Mouse (Mus musculus) heart, adult 9 months (tissue): Measurements from ENCODE around the gene Map3k14.
"Not testable (repeated sequence)": the region's sequence is repeated elsewhere in the genome, so short reads cannot be mapped to it uniquely, and the experiment has no call there.

Source experiments
- DNase-seq, 2 experiments: peaks; one replicate each; pipeline ENCODE4 v3.0.0; 2022; ENCODE audit warnings: low spot score in 2 of 2

Map3k14 gene

DNA sequence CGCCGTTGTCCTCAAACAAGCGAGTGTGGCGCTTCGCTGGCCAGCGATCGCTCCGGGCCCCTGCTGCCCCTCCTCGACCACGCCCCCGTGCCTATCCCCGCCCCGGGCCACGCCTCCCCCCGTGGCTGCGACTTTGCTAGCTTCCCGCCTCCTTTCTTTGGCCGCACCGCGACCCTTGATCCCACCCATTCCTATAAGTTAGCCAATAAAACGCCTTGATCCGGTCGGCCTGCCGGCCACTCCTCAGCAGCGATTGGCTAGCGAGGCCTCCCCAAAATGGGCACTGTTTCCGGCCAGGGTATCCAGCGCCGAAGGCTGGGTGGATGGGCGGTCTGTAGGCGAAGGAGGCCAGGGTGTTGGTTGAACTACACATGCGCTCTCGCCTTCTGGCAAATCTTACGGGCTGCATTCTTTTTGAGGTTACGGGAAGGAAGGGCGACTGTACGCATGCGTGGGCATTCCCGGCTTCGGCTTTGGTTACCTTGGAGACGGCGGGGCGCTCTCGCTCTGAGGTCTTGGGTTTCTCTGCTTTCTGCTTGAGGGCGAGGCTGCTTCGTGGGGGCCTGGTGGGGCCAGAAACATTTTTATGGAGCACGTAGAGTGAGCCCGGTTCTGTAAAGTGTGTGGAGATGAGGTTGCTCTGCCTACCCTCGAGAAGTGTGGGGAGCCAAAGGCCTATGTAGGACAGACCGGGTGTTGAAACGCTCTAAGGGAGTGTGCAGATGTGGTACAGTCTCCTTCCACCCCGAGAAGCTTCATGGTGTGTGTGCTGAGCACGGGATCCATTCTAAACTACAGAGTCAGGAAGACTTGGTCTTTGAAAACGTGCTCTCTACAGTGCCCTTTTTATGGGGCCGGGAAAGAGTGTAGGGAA, at the start of gene Map3k14:
Gene Map3k14 (minus strand): TSS at position 127 of the 874 bp plus-strand sequence.
- DNase-seq: peak; percentile 100

DNA sequence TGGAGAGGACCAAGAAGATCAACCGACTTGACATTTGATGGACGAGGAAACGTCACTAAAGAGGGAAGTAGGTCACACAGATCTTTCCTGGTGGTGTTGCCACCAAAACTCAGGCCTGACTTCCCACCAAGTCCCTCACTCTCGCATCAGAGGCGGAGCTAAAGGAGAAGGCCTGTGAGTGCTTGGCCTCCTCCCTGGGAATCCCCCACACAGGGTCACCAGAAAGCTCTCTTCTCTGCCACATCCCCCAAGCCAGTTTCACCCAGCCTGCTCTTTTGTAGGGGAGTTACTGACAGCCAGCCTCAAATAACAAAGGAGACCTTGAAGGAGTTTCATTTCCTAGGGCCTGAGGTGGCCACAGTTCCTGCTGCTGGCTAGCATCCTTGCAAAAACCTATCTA, 48.1 kb upstream of the Map3k14 start:
- no peak for DNase-seq

DNA sequence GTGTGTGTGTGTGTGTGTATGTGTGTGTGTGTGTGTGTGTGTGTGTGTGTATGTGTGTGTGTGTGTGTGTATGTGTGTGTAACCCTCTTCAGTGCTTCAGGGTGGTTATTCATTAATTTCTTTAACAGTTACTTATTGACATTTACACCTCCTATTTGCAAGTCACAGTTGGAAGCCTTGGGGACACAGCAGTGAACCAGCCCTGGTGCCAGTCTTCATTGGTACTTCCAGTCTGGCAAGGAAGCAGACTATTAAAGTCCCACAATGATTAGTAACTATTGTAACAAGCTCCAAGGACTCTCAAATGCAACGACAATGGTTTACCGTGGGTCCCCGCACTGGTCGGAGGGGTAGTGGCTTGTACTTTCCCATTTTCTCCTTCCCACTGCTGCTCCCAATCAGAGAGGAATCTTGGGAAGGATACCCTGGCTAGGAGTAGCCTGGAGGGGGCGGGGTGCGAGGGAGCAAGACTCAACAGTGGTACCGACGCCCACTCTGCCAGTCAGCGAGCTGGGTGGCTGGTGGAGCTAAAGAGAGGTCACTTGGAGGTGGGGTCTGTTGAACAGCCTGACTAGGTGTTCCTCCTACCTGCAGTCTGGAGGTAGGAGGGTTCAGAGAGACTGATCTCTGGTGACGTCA, 47.6 kb upstream of the Map3k14 start:
- DNase-seq: no peak

DNA sequence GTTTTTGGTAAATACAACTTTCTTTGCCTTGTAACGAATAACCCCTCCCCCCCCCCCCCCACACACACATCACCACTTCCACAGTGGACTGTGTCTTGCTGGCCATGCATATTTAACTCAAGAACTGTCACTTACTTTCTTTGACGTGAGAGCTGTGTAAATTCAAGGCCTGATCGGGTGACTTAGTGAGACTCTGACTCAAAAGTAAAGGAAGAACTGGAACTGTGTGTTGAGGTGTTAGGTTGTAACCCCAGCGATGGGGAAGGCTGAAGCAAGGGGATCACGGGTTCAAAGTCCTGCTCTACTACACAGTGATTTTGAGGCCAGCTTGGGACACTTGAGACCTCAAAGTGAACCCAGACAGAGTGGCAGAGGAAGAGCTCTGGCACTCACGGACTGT, 46.3 kb upstream of the Map3k14 start:
- DNase-seq: no peak

DNA sequence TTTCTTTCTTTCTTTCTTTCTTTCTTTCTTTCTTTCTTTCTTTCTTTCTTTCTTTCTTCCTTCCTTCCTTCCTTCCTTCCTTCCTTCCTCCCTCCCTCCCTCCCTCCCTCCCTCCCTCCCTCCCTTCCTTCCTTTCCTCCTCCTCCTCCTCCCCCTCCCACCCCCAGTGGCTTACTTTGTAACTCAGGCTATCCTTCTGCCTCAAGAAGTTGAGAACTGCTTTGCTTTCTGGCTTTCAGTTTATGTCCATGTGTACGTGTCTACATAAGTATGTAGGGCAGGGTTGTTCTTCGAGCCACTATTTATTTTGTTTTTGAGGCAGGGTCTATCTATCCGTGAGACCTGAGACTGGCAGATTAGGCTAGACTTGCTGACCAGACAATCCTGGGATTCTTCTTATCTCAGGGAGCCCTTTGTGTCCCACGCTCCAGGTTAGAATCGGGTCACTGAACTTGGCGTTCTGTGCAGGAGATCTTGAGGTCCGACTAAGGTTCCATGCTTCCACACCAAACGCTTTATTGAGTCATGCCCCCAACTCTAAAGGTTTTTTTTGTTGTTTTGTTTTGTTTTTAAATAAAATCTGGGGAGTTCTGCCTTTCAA, 45.5 kb upstream of the Map3k14 start:
- no peak for DNase-seq

DNA sequence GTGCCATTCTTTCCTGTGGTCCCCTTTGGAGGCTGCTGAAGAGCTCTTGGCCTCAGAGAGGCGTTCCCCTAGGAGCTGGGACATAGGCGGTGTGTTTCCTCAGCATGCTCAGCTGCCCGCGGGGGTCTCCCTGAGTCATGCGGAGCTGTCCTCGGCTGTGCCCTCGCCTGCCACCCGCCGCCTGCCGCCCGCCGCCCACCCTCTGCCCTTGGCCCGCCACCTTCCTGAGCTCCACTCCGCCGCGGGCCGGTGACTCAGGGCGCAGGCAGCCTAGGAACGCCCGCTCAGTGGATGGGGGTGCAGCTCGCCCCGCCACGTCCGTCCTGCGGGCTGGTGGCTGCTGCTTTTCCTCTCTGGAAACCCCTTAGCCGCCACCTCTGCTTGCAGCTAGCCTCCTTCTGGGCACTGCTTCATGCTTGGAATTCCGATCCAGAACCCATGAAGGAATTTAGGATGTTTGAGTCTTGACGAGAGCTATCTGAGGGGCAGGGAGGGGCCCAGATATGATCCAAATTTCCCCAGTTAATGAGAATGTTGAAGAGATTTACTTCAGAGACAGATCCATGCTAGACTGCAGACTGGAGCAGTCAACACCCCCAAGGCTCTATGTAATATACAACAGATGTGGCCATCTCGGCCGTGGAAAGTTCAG, 44.8 kb upstream of the Map3k14 start:
- peak; percentile 55 to 60 for DNase-seq

DNA sequence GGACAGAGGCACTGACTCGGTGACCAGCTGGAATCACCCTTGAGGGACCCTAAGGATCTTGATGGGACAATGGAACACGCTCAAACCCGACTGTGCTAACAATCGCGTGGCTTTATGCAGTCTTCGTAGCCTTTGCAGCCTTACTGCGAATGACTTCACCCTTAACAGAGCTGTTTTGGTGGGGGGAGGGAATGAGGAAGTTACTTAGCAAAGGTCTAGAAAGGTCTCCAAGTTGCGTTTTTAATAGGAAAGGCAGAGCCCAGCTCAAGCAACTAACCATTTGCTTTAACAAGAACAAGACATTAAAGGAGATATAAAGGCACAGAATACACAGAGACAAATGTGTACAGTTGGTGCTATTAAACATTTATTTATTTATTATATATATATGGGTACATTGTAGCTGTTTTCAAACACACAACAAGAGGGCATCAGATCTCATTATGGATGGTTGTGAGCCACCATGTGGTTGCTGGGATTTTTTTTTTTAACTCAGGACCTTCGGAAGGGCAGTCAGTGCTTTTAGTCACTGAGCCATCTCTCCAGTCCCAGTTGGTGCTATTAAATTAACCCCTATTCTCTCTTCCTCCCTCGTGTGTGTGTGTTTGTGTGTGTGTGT, 42.8 kb upstream of the Map3k14 start:
- no peak for DNase-seq

DNA sequence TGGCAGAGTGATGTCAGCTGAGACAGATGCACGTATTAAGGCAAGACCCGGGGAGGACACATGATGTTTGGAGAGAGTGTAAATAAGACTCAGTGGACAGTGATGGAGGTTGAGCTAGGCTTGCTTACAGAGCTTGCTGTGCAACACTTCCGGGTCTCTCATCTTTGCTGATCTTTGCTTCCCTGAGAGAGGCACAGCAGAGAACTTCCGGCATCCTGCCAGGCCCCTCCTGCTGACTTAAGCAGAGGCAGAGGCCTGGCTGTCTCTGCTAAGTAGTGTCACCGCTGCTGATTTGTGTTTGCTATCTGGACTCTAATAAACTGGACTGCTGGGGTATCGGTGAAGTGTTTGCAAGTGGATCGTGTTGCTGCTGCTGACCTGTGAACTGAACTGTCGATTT, 40.6 kb upstream of the Map3k14 start:
- DNase-seq: peak; percentile 47 to 56

DNA sequence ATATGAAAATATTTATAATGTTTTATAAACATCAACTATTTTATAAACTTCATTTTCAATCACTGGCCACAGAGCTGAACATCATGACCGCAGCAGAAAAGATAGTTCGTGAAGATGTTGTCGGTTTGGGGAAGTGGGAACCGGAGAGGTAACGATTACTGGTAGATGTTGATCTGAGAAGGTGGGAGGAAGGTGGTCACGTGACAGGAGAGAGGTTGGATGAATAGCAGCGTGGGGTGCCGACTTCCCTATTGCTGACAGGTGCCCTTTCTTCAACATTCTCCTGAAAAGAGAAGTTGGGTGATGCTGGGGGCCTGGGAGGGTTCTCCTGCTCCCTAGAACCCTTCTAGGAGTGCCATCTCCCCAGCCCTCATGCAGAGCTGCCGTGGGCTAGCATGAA, 37.3 kb upstream of the Map3k14 start:
- DNase-seq: no peak

DNA sequence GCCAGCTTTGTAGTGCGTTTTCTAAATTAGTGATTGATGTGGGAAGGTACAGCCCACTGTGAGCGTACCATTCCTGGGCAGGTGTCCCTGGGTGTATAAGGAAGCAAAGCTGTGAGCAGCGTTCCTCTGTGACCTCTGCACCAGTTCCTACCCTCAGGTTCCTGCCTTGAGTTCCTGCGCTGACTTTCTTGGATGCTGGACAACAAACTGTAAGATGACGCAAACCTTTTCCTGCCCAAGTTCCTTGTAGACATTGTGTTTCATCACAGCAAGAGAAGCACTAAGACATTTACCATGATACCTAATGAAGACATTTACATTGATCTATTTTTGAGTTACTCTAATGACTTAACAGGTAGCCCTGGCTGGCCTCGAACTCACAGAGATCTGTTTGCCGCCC, 27.5 kb upstream of the Map3k14 start:
- DNase-seq: no peak

DNA sequence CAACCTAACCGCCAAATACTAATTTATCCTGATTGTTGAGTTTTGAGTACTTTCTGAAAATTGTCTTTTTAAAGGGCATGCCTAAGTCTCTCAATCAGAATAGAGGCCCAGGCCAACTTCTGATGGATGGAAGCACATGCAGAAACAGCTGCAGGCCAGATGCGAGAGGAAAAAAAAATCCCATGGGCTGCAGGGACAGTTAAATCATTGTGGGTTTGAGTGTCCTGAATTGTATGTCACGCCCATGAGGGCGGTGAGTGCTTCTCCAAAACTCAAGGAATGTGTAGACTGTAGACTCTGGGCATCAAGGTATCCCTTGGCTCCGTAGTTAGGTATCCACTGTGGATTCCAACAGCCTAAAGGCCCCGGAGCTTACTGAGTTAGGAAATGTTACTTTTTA, 26.8 kb upstream of the Map3k14 start:
- peak; percentile 65 to 74 for DNase-seq

DNA sequence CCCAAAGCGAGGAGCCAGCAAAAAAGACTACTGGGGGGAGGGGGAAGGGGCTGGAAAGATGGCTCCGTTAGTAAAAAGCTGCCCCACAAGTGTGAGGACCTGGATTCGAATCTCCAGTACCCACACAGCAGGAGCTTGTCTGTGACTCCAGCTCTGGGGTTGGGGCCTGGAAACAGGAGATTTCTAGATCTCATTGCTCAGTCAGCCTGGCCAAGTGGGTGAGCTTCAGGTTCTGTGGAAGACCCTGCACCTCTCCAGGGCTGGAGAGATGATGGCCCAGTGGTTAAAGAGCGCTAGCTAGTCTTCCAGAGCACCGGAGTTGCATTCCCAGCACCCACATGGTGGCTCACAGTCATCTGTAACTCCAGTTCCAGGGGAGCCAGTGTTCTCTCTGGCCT, 25.6 kb upstream of the Map3k14 start:
- DNase-seq: no peak

DNA sequence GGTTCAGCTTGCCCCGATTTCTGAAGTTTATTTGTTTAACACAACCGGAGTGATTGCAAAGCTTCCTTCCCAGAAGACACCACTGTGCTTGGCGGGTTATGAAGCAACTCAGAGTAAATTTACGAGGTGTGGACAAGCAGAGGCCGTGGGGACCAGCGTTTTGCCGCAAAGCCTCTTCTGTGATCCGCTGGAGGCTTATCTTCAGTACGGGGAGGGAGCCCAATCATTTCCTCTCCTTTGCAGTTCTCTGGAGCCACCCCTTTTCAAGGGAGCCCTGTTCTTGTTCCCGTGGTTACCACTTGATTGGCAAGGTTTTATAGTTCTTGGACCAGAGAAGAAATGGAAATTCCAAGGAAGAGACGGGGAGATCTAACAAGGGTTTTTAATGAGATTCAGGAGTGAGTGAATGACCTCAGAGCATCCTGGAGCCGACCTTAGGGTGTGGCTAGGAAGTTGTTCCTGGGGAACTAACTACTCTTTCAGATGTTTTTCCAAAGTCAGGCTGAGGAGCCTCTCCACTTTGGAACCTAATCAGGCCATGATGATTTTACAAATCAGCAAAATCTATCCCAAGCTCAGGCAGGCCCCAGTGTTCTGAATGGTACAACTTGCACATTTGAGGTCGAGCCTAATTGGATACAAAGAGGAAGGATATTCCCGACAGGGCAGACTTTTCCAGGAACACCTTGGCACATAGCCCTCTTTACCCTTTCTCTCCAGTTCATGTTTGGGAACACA, 25.0 kb upstream of the Map3k14 start:
- DNase-seq: peak; percentile 87 to 90

DNA sequence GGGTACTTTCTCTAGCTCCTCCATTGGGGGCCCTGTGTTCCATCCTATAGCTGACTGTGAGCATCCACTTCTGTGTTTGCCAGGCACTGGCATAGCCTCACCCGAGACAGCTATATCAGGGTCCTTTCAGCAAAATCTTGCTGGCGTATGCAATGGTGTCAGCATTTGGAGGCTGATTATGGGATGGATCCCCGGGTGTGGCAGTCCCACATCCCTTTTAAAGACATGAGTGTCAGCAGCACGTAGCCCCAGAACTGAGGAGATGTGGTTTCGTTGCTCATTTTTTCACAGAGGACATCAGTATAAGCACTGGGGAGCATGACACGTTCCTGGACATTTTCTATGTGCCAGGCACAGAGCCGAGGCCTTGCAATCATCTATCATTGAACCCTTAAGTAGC, 23.6 kb upstream of the Map3k14 start:
- not testable (repeated sequence) for DNase-seq

DNA sequence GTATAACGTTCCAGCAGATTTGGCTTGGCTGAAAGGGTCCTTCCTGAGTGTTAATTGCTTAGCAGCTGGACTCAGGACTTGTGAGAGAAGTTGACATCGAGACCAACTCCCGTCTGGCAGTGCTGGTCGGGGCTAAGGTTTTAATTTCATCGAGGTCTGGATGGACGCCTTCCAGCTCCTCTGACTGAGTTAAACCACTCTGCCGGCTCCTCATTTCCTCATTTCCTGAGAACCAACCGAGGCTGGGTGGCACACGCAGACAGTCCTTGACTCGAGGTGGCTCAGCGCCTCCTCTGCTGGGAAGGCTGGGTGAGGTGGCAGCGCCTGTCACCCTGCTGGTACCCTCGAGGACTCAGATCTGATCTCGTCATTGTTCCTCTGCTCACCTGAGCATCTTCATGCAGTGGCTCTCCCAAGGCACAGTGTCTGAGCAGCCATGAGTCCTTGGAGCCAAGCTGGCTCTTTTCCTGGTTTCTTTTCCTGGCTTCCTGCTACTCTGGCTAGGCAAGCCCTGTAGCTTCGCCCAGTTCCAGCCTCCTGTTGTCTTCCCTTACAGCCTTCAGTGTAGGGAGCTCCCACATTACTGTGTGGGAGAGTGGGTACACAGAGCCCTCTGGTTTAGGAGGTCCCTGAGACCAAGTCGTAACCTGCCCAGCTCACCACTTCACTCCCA, 21.2 kb upstream of the Map3k14 start:
- DNase-seq: peak in 1 of 2 experiments; percentile 53

DNA sequence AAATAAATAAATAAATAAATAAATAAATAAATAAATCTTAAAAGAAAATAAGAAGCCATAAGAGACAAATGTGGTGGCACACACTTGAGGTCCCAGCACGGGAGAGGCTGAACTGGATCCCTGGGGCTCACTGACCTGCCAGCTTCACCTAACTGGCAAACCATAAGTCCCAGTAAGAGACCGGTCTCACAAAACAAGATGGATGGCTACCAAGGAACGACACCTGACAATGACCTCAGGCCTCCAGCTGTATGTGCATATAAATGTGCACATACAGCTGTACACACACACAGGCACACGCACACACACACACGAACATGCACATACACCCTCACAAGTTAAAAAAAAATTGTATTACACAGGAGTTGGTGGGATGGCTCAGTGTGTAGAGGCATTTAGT, 19.6 kb upstream of the Map3k14 start:
- DNase-seq: no peak

DNA sequence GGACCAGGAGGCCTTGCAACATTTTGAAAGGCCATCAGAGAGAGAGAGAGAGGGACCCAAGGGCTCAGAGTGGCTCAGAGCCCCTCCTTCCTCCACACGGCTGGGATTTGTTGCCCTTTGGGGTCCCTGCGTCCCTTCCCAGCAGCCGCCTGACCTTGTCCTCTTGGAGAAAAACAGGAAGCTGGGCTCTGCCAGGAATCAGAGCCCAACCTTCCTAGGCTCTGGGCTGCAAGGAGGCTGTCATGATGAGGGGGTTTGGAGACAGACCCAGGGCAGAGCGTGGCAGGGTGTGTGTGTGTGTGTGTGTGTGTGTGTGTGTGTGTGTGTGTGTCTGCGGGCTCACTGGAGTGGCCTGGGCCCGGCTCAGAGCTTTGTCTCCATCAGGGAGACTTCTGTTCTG, 18.7 kb upstream of the Map3k14 start:
- DNase-seq: peak; percentile 40 to 59

DNA sequence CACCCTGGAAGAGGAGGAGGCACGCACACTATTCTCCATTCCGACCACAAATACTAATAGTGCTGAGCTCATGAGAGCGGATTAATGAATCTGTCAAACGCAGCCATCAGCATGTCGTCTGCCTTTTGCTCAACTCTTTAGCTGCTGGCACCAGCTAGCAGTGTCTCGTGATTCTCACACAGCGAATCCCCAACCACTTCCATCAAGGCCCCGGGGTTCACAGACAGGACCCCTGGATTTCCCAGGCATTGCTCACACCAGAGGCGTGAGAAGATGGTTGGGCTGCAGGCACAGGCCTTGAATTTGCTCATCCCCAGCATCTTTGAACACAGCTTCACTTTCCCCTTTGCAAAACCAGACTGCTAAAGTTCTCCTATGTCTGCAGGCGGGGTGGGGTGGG, 18.0 kb upstream of the Map3k14 start:
- DNase-seq: no peak

DNA sequence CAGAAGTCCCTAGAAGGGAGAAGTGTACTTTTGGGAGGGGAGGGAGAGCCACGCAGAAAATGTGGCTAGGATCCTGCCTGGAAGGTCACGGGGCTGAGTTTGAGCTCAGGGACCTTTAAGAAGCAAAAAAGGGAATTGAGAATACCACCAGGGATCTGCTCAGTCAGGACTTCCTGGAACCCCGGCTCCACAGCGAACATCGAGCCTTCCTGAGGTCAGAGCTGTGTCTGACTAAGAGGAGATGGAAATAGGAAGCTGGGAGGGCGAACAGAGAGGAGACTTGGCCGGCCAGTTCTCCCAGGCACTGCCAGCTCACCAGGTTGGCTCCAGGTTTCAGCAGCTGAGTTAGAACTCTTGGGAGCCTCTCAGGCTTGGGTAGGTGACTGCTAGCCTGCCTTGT, 14.5 kb upstream of the Map3k14 start:
- peak; percentile 46 to 66 for DNase-seq

DNA sequence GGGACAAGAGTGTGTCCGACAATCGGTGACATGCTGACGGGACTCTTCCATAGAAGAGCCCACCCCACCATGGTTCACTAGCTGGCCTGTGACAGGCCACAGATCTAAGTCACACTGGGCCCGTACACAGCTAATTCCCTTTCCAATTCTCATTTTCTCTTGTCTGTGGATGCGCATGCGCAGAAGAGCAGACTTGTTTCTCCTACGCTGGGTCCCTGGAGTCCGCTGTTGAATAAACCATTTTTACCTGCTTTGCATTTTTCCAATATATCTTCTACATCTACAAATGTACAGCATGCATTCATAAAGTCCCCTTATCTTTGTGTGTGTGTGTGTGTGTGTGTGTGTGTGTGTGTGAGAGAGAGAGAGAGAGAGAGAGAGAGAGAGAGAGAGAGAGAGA, 9.2 kb upstream of the Map3k14 start:
- no peak for DNase-seq

DNA sequence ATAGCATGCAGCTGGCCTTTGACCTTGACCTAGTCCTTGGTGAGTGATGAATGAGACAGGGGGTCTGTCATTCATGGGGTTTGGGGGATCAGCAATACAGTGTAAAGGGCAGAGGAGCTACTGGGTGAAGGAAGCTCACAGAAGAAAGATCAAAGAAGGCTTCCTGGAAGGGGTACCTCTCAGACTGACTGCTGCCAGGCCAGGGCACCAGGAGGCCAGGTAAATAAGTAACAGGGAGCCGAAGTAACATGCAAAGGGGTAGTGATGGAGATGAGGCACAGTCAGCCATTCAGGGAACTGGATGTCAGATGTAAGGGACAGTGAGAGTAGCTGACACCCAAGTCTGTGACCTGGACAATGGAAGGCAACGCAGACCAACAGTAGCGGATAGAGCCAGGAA, 5.6 kb upstream of the Map3k14 start:
- DNase-seq: no peak
